Mouse (Mus musculus): ENCODE results near the gene Rere. TPM values are rescaled to one million over a fixed set of nuclear protein-coding genes. Genes with fewer than 3 reads are reported as not detected.

Rere gene
- total and polyA plus RNA-seq, 3 experiments = 3.1 to 36.5 (median 8.7) TPM

DNA sequence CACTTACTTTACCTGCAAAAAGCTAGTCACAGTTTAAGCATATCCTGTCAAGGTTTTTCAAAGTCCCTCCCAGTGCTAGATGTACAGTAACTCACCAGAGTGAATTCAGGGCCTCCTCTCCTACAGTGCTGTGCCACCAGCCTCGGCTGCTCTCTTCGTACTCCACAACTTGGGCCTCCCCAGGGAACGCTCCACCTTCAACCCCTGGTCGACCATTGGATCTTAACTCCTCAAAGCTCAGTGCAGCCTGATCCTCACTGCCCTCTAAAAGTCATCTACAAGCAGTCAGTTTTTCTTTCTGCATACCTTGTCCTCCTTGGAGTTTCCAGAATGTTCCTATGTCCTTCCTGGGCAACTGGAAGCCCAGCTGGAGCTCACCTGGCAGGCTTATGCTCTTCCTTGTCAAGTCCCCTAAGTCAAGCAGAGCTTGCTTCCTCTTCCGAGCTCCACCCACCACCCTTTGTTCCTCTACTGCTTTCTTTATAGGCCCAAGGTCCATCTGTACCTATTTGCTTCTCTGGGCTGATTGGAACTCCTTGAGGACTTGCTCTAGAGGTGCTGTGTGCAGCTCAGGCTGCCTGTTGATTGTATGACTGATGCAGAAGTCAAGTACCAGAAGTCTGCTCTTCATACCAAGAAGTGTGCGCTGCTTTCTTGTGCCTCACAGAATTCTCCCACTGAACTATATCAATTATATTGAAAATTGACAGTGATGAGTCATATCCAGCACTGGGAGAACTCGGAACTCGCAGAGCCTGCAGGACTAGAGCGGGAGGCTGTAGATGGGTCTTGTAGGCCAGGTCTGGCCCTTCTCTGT lies 287.1 kb downstream of the Rere start:
- Histone ChIP-seq H3K4me1 (ENCODE audit: control insufficient read depth in 1 of 2, insufficient read depth in 2 of 2) (peaks cover 24 to 69% of the 10 kb centered on the region in 2 experiments), H3K79me2 (replicated peaks; ENCODE audit: control insufficient read depth, extremely low read depth, insufficient read depth, poor library complexity, severe bottlenecking) (no peaks in the 10 kb centered on the region; the same call in 1 of the 2 replicates), H3K4me2 (ENCODE audit: insufficient read depth, low read depth, poor library complexity, severe bottlenecking) (peak overlapping the region; percentile 66), H3K9me3 (replicated peaks; ENCODE audit: low read length) (no peaks in the 10 kb centered on the region), H3K9ac (ENCODE audit: insufficient read depth, low read depth) (peak overlapping the region; percentile 60; the same call in 1 of the 2 replicates), H3K27me3 (replicated peaks) (no peaks in the 10 kb centered on the region), H3K27ac (ENCODE audit: insufficient read depth, low read depth) (peak overlapping the region; percentile 64; the same call in 1 of the 2 replicates), H3K4me3 (replicated peaks in 1 of 3; ENCODE audit: low read depth in 2 of 3, low read length in 2 of 3, poor library complexity in 1 of 3) (peak overlapping the region; percentile 34 to 79 (median 70)), H3K36me3 (replicated peaks in 1 of 2; ENCODE audit: control insufficient read depth in 1 of 2, insufficient read depth in 1 of 2, low read length in 1 of 2) (peaks cover 4 to 24% of the 10 kb centered on the region in 2 experiments)
- DNase-seq (ENCODE audit: extremely low read depth) = peak; percentile 73
- dilution Hi-C loops (cut with MboI; ENCODE audit: extremely low pct_ligation_motif_present, extremely low pct_unique_long_range_greater_than_20kb, low sequenced_read_pairs) (no loop called here), in situ Hi-C loops (cut with MboI; ENCODE audit: low pct_ligation_motif_present, low pct_unique_long_range_greater_than_20kb, low sequenced_read_pairs) (no loop called here)
- TF ChIP-seq TCF12 (IDR thresholded peaks at IDR 0.05; ENCODE audit: low read depth, low read length) (no peak), BHLHE40 (IDR thresholded peaks at IDR 0.05; ENCODE audit: low read depth, low read length) (no peak), CHD2 (IDR thresholded peaks at IDR 0.05; ENCODE audit: low read length) (no peak), MYC (IDR thresholded peaks at IDR 0.05; ENCODE audit: low read depth, low read length) (no peak), UBTF (IDR thresholded peaks at IDR 0.05; ENCODE audit: low read depth, low read length) (no peak), ZMIZ1 (IDR thresholded peaks at IDR 0.05; ENCODE audit: low read depth, low read length) (no peak), PAX5 (IDR thresholded peaks at IDR 0.05; ENCODE audit: low read length) (no peak), MAFK (IDR thresholded peaks at IDR 0.05; ENCODE audit: insufficient replicate concordance, low read length) (no peak), CHD1 (IDR thresholded peaks at IDR 0.05; ENCODE audit: low read depth, low read length) (no peak), TBP (conservative IDR thresholded peaks at IDR 0.05; ENCODE audit: low read depth, low read length) (0 out of 2 replicates have a peak, but pooled peaks have one; percentile 21), NELFE (IDR thresholded peaks at IDR 0.05; ENCODE audit: low read depth, low read length) (peak; percentile 54; the same call in 1 of the 2 replicates), MAX (IDR thresholded peaks at IDR 0.05; ENCODE audit: low read length) (no peak), POLR2A (IDR thresholded peaks at IDR 0.05; ENCODE audit: low read depth, low read length) (peak; percentile 27; the same call in 1 of the 2 replicates), ZC3H11A (IDR thresholded peaks at IDR 0.05; ENCODE audit: low read depth, low read length) (no peak), ELF1 (IDR thresholded peaks at IDR 0.05; ENCODE audit: low read depth, low read length) (peak; percentile 24; the same call in 1 of the 2 replicates), JUN (IDR thresholded peaks at IDR 0.05; ENCODE audit: insufficient read depth, low read depth, low read length) (no peak)

GRCm38 (mm10) chr4:150569135-150569833 lies 287.8 kb downstream of the Rere start:
- peak; percentile 34 for DNase-seq (ENCODE audit: extremely low read depth)
- dilution Hi-C loops (cut with MboI; ENCODE audit: extremely low pct_ligation_motif_present, extremely low pct_unique_long_range_greater_than_20kb, low sequenced_read_pairs) (no loop called here), in situ Hi-C loops (cut with MboI; ENCODE audit: low pct_ligation_motif_present, low pct_unique_long_range_greater_than_20kb, low sequenced_read_pairs) (no loop called here)
- no peaks in the 10 kb centered on the region; the same call in 1 of the 2 replicates for H3K79me2 ChIP-seq (replicated peaks; ENCODE audit: control insufficient read depth, extremely low read depth, insufficient read depth, poor library complexity, severe bottlenecking)
- peak overlapping the region; percentile 60 for H3K9ac ChIP-seq (ENCODE audit: insufficient read depth, low read depth)
- no peaks in the 10 kb centered on the region for H3K27me3 ChIP-seq (replicated peaks)
- H3K4me2 ChIP-seq (ENCODE audit: insufficient read depth, low read depth, poor library complexity, severe bottlenecking) = peak overlapping the region; percentile 68
- no peaks in the 10 kb centered on the region for H3K9me3 ChIP-seq (replicated peaks; ENCODE audit: low read length)
- H3K27ac ChIP-seq (ENCODE audit: insufficient read depth, low read depth) = peak overlapping the region; percentile 64
- H3K36me3 ChIP-seq (replicated peaks in 1 of 2; ENCODE audit: control insufficient read depth in 1 of 2, insufficient read depth in 1 of 2, low read length in 1 of 2) = peaks cover 2 to 23% of the 10 kb centered on the region in 2 experiments
- H3K4me1 ChIP-seq (ENCODE audit: control insufficient read depth in 1 of 2, insufficient read depth in 2 of 2) = peaks cover 24 to 64% of the 10 kb centered on the region in 2 experiments
- TF ChIP-seq SIN3A (IDR thresholded peaks at IDR 0.05; ENCODE audit: low read length) (peak; percentile 16), MEF2A (IDR thresholded peaks at IDR 0.05; ENCODE audit: borderline replicate concordance, low read depth, low read length) (no peak), HCFC1 (IDR thresholded peaks at IDR 0.05; ENCODE audit: low read depth, low read length) (no peak; the same call in none of the 2 replicates), MYC (IDR thresholded peaks at IDR 0.05; ENCODE audit: low read depth, low read length) (no peak), NELFE (IDR thresholded peaks at IDR 0.05; ENCODE audit: low read depth, low read length) (0 out of 2 replicates have a peak, but pooled peaks have one; percentile 1), EP300 (IDR thresholded peaks at IDR 0.05; ENCODE audit: low read length) (no peak), MAX (IDR thresholded peaks at IDR 0.05; ENCODE audit: low read length) (no peak), CHD1 (IDR thresholded peaks at IDR 0.05; ENCODE audit: low read depth, low read length) (no peak), POLR2A (IDR thresholded peaks at IDR 0.05; ENCODE audit: low read depth, low read length) (peak; percentile 38; the same call in 1 of the 2 replicates), ZNF384 (IDR thresholded peaks at IDR 0.05; ENCODE audit: low read depth, low read length) (no peak), CHD2 (IDR thresholded peaks at IDR 0.05; ENCODE audit: low read length) (no peak), USF1 (IDR thresholded peaks at IDR 0.05; ENCODE audit: low read depth, low read length) (no peak), E2F4 (IDR thresholded peaks at IDR 0.05; ENCODE audit: insufficient replicate concordance, low read depth, low read length) (no peak), ELF1 (IDR thresholded peaks at IDR 0.05; ENCODE audit: low read depth, low read length) (peak; percentile 36; the same call in 1 of the 2 replicates), BHLHE40 (IDR thresholded peaks at IDR 0.05; ENCODE audit: low read depth, low read length) (no peak), ZMIZ1 (IDR thresholded peaks at IDR 0.05; ENCODE audit: low read depth, low read length) (no peak), MXI1 (IDR thresholded peaks at IDR 0.05; ENCODE audit: low read depth, low read length) (no peak), RCOR1 (conservative IDR thresholded peaks at IDR 0.05; ENCODE audit: low read depth, low read length) (no peak)
- H3K4me3 ChIP-seq (replicated peaks in 1 of 3; ENCODE audit: low read depth in 2 of 3, low read length in 2 of 3, poor library complexity in 1 of 3) = peak overlapping the region; percentile 70 to 82 (median 79)

Measured in CH12.LX (cell line).